ENCODE assay signal across 21 mouse cellular contexts in genomic region chr14:118995226-118995925, GRCm38 (mm10).
"Had no signal": no experiment of that assay in that cellular context is flagged by ENCODE, and none has a peak within 500 bp of the region (broad histone marks: within the 10 kb centered on the region; RNA-seq: fewer than 3 reads in every experiment).

No protein-coding gene starts in this region.

- H3K27ac ChIP-seq: hindbrain, postnatal 0 days; kidney, embryonic 15.5 days; limb, embryonic 12.5 days; limb, embryonic 15.5 days; liver, embryonic 12.5 days; midbrain, embryonic 12.5 days; stomach, embryonic 15.5 days had no signal

- H3K27me3 ChIP-seq: kidney, embryonic 15.5 days; limb, embryonic 12.5 days; limb, embryonic 15.5 days; liver, embryonic 12.5 days; megakaryocyte, embryonic 14.5 days; midbrain, embryonic 12.5 days; stomach, embryonic 15.5 days had no signal

- H3K4me2 ChIP-seq: kidney, embryonic 15.5 days; limb, embryonic 12.5 days; limb, embryonic 15.5 days; liver, embryonic 12.5 days; midbrain, embryonic 12.5 days; stomach, embryonic 15.5 days had no signal

- H3K4me1 ChIP-seq: kidney, embryonic 15.5 days; limb, embryonic 12.5 days; limb, embryonic 15.5 days; liver, embryonic 12.5 days; midbrain, embryonic 12.5 days; stomach, embryonic 15.5 days had no signal

- H3K9ac ChIP-seq: kidney, embryonic 15.5 days; limb, embryonic 12.5 days; limb, embryonic 15.5 days; liver, embryonic 12.5 days; midbrain, embryonic 12.5 days; stomach, embryonic 15.5 days had no signal

- H3K4me3 ChIP-seq: kidney, embryonic 15.5 days; limb, embryonic 12.5 days; limb, embryonic 15.5 days; liver, embryonic 12.5 days; megakaryocyte, embryonic 14.5 days; midbrain, embryonic 12.5 days; myocyte; stomach, embryonic 15.5 days had no signal

- DNase-seq: kidney, adult 11 months; kidney, adult 8-10 months; kidney, postnatal 10 days; kidney, postnatal 4 days; left cerebral cortex, postnatal 4 days; lung, adult 18-20 months; retina, postnatal 1 day; right cerebral cortex, postnatal 25 days; spleen, adult 18-20 months; thymus, postnatal 36 days had no signal

- H3K9me3 ChIP-seq: kidney, embryonic 15.5 days; limb, embryonic 12.5 days; limb, embryonic 15.5 days; liver, embryonic 12.5 days; megakaryocyte, embryonic 14.5 days; midbrain, embryonic 12.5 days; stomach, embryonic 15.5 days had no signal

- ATAC-seq: hindbrain, postnatal 0 days; inflammation-experienced regulatory T-cells, adult 6 months; liver, embryonic 12.5 days; midbrain, embryonic 16.5 days had no signal
